Mouse (Mus musculus) ES-Bruce4 (cell line): ENCODE measurements at regions not wholly inside any gene's neighbourhood (a gene's known extent, or its start where the extent isn't known, plus 50 kb on each side); places are given as distances from the start of the nearest gene placed in this dataset.

Experiments used
- CTCF ChIP-seq: IDR thresholded peaks from one replicate; pipeline ENCODE4 v1.8.1; 2011; ENCODE audit warnings: low read depth, low read length
- POLR2A ChIP-seq: IDR thresholded peaks from one replicate; pipeline ENCODE4 v1.8.1; 2011; ENCODE audit warnings: low read length; ENCODE audit not compliant: insufficient read depth

DNA sequence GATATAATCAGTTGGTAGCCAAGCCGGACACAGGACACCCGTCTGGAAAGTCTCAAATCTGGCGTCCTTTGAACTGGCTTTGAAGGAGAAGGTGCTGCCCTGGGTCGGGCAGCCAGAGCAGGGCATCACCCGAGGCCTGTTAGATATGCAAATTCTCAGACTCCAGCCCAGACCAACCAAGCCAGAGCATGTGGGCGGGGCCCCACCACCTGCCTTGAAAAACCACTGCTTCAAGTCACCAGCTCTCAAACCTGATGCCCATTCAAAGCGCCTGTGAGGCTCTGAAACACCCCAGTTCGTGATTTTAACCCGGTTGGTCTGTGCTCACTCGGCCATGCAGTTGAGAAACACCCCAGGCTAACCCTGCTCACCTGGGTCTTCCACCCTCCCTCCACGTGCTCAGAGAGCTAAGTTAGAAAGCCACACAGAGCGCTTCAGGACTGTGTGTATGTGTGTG lies 101.6 kb downstream of the Utp6 start:
- TF ChIP-seq CTCF (no peak), POLR2A (no peak)
